In the genomic region with DNA sequence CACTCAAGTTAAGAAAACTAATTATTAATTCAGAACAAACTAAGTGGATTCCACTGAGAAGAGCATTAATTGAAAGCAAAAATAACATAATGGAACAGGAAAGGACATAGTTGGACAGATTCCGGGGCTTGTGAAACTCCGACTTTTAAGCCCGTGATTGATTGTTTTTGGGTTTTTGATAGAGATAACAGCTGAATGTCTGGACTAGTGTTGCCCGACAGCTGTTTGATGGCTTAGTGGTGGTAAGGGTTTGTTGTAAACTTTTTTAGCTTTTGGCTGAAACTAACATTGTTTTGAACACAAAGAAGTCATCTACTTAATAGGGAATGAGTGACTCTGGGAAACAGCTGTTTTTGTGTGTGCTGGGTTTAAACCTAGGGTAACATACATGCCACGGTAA, we compare ENCODE assay signal across 1 mouse cellular context.
TF ChIP-seq lines count a peak whose summit lies in the region.

No protein-coding gene starts in this region.

TF ChIP-seq in MEL, 35 proteins besides CTCF, POLR2A, EP300 and RAD21 (continued from another document):
- 0 out of 4 replicates have a peak, but pooled peaks of 1 of the 2 experiments have one; percentile 11 for TF ChIP-seq USF2 (IDR thresholded peaks at IDR 0.05; ENCODE audit: borderline replicate concordance in 1 of 2, insufficient read depth in 1 of 2, low read depth in 1 of 2, low read length in 2 of 2)
- no peak for TF ChIP-seq USF1 (IDR thresholded peaks at IDR 0.05; ENCODE audit: low read depth, low read length)
- TF ChIP-seq CHD1 (IDR thresholded peaks at IDR 0.05; ENCODE audit: low read depth, low read length) = 0 out of 2 replicates have a peak, but pooled peaks have one; percentile 31
- no peak for TF ChIP-seq HCFC1 (IDR thresholded peaks at IDR 0.05; ENCODE audit: low read depth, low read length)
- no peak for TF ChIP-seq GABPA (IDR thresholded peaks at IDR 0.05; ENCODE audit: low read depth, low read length)
- TF ChIP-seq TAL1 (IDR thresholded peaks at IDR 0.05; ENCODE audit: low read length) = no peak
- TF ChIP-seq ZMIZ1 (IDR thresholded peaks at IDR 0.05; ENCODE audit: low read depth, low read length) = no peak
- no peak for TF ChIP-seq UBTF (IDR thresholded peaks at IDR 0.05; ENCODE audit: borderline replicate concordance, insufficient read depth, low read depth, low read length)
